Mouse (Mus musculus): ENCODE results near the gene Rpl6. TPM values are rescaled to one million over a fixed set of nuclear protein-coding genes. Genes with fewer than 3 reads are reported as not detected.
"Not testable (repeated sequence)": the region's sequence is repeated elsewhere in the genome, so short reads cannot be mapped to it uniquely, and the experiment has no call there.

The Rpl6 gene
- polyA plus RNA-seq, 1 experiment from 2014 or later: 377 TPM

DNA sequence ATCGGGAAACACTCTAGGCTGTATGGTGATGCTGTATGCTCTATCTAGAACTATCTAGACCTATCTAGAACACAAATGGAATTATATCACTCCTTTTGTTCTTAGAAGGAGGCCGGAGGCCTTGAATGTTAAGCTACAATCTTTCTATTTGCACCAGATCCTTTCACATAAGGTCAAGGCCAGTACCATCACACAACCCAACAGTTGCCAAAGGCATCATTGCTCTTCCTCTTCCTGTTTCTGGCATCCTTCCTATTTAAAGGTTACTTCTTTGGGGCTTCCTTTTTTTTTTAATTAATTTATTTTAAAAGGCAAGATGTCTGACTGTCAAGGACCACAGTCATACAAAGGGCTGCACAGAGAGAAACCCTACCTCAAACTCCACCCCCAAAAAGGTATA, 6.9 kb upstream of the Rpl6 start:
- H3K27me3 ChIP-seq (replicated peaks): peaks cover 4% of the 10 kb centered on the region; the same call in 1 of the 2 replicates
- H3K9ac ChIP-seq: no peak overlapping the region
- no peaks in the 10 kb centered on the region for H3K36me3 ChIP-seq
- no peak overlapping the region for H3K4me3 ChIP-seq
- H3K9me3 ChIP-seq (replicated peaks): no peaks in the 10 kb centered on the region
- no peak for ATAC-seq (ENCODE audit: insufficient number of reproducible peaks, low FRiP score)
- no peak overlapping the region for H3K4me2 ChIP-seq
- 66% methylated on average over 2 of the region's 2 CpGs for WGBS
- no peak overlapping the region for H3K27ac ChIP-seq (ENCODE audit: poor library complexity, severe bottlenecking)
- peaks cover 5% of the 10 kb centered on the region; the same call in 1 of the 2 replicates for H3K4me1 ChIP-seq (replicated peaks)

GRCm38 (mm10) chr5:121198376-121198775, 5.9 kb upstream of the Rpl6 start:
- Histone ChIP-seq H3K9me3 (replicated peaks) (no peaks in the 10 kb centered on the region), H3K4me1 (replicated peaks) (peaks cover 5% of the 10 kb centered on the region; the same call in 1 of the 2 replicates), H3K4me2 (no peak overlapping the region), H3K9ac (no peak overlapping the region), H3K27me3 (replicated peaks) (peaks cover 4% of the 10 kb centered on the region; the same call in 1 of the 2 replicates), H3K4me3 (no peak overlapping the region), H3K27ac (ENCODE audit: poor library complexity, severe bottlenecking) (no peak overlapping the region), H3K36me3 (no peaks in the 10 kb centered on the region)
- WGBS: 72% methylated on average over 5 of the region's 5 CpGs
- ATAC-seq (ENCODE audit: insufficient number of reproducible peaks, low FRiP score): no peak

- H3K4me2 ChIP-seq: no peak overlapping the region
- 48% methylated on average over 3 of the region's 3 CpGs for WGBS
- no peak for ATAC-seq (ENCODE audit: insufficient number of reproducible peaks, low FRiP score)
- peaks cover 17% of the 10 kb centered on the region for H3K4me1 ChIP-seq (replicated peaks)
- no peak overlapping the region for H3K27ac ChIP-seq (ENCODE audit: poor library complexity, severe bottlenecking)
- no peaks in the 10 kb centered on the region for H3K9me3 ChIP-seq (replicated peaks)
- peaks cover 14% of the 10 kb centered on the region for H3K36me3 ChIP-seq
- no peak overlapping the region for H3K9ac ChIP-seq
- no peak overlapping the region for H3K4me3 ChIP-seq
- H3K27me3 ChIP-seq (replicated peaks): no peaks in the 10 kb centered on the region
Measured at GRCm38 (mm10) chr5:121201739-121202138, 2.5 kb upstream of the Rpl6 start.

DNA sequence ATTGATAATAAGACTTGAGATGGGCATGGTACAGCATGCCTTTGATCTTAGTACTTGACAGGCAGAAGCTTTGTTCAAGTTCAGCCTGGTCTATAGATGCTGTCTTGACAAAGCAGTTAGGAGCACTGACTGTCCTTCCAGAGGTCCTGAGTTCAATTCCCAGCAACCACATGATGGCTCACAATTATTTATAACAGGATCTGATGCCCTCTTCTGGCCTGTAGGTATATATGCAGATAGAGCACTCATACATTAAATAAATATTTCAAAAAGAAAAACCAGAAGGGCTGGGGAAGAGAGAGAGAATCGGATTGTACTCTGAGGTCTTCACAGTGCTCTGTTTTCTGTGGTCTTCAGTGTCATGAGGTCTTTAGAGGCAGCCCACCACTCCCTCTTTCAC, 1.8 kb upstream of the Rpl6 start:
- no peak for ATAC-seq (ENCODE audit: insufficient number of reproducible peaks, low FRiP score)
- Histone ChIP-seq H3K27me3 (replicated peaks) (no peaks in the 10 kb centered on the region), H3K9me3 (replicated peaks) (no peaks in the 10 kb centered on the region), H3K9ac (no peak overlapping the region), H3K36me3 (peaks cover 21% of the 10 kb centered on the region), H3K4me1 (replicated peaks) (peaks cover 16% of the 10 kb centered on the region), H3K4me2 (no peak overlapping the region), H3K27ac (ENCODE audit: poor library complexity, severe bottlenecking) (no peak overlapping the region), H3K4me3 (no peak overlapping the region)
- WGBS: 85% methylated on average over 1 of the region's 1 CpGs

GRCm38 (mm10) chr5:121205537-121206130, 1.4 kb downstream of the Rpl6 start:
- H3K9me3 ChIP-seq (replicated peaks); H3K27me3 ChIP-seq (replicated peaks); H3K27ac ChIP-seq (ENCODE audit: poor library complexity, severe bottlenecking); ATAC-seq (ENCODE audit: insufficient number of reproducible peaks, low FRiP score): not testable (repeated sequence)
- Histone ChIP-seq H3K36me3 (peaks cover 52% of the 10 kb centered on the region), H3K4me3 (peak overlapping the region; percentile 74), H3K4me1 (replicated peaks) (peaks cover 16% of the 10 kb centered on the region), H3K9ac (peak overlapping the region; percentile 96), H3K4me2 (peak overlapping the region; percentile 88)
- WGBS: 67% methylated on average over 9 of the region's 10 CpGs

- peak overlapping the region; percentile 74; the same call in 1 of the 2 replicates for H3K4me3 ChIP-seq
- peak overlapping the region; percentile 88 for H3K4me2 ChIP-seq
Measured at GRCm38 (mm10) chr5:121206540-121206939, 2.3 kb downstream of the Rpl6 start.

DNA sequence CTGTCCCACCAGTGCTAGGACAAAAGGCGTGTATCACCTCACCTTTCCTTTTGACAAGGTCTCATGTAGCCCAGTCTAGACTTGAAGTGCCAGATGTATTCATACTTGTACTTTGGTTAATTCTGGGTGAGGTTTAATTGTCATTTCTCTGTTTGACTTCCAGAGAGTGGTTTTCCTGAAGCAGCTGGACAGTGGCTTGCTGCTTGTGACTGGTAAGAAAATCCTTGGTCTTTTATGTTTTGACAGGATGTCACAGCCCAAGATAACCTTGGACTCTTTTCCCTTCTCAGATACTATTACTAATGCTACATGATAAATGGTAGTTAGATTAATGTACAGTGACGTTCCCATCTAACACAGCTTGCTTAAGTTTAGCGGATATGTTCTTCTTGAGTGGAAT, 2.7 kb downstream of the Rpl6 start:
- Histone ChIP-seq H3K27me3 (replicated peaks) (no peaks in the 10 kb centered on the region), H3K4me1 (replicated peaks) (peaks cover 16% of the 10 kb centered on the region), H3K4me2 (peak overlapping the region; percentile 88; the same call in 1 of the 2 replicates), H3K4me3 (no peak overlapping the region), H3K9ac (no peak overlapping the region), H3K27ac (ENCODE audit: poor library complexity, severe bottlenecking) (no peak overlapping the region), H3K36me3 (peaks cover 66% of the 10 kb centered on the region), H3K9me3 (replicated peaks) (no peaks in the 10 kb centered on the region)
- ATAC-seq (ENCODE audit: insufficient number of reproducible peaks, low FRiP score): no peak
- WGBS: 77% methylated on average over 3 of the region's 3 CpGs

More at GRCm38 (mm10) chr5:121206540-121206939, 2.3 kb downstream of the Rpl6 start:
- Histone ChIP-seq H3K9me3 (replicated peaks) (no peaks in the 10 kb centered on the region), H3K4me1 (replicated peaks) (peaks cover 16% of the 10 kb centered on the region), H3K9ac (peak overlapping the region; percentile 96; the same call in 1 of the 2 replicates), H3K27me3 (replicated peaks) (no peaks in the 10 kb centered on the region), H3K36me3 (peaks cover 62% of the 10 kb centered on the region), H3K27ac (ENCODE audit: poor library complexity, severe bottlenecking) (no peak overlapping the region)
- no peak for ATAC-seq (ENCODE audit: insufficient number of reproducible peaks, low FRiP score)
- 81% methylated on average over 9 of the region's 9 CpGs for WGBS

- Histone ChIP-seq H3K27ac (ENCODE audit: poor library complexity, severe bottlenecking) (no peak overlapping the region), H3K27me3 (replicated peaks) (no peaks in the 10 kb centered on the region), H3K4me3 (no peak overlapping the region), H3K9ac (no peak overlapping the region), H3K4me1 (replicated peaks) (peaks cover 16% of the 10 kb centered on the region), H3K36me3 (peaks cover 76% of the 10 kb centered on the region), H3K9me3 (replicated peaks) (no peaks in the 10 kb centered on the region), H3K4me2 (no peak overlapping the region)
- WGBS: 90% methylated on average over 9 of the region's 9 CpGs
- ATAC-seq (ENCODE audit: insufficient number of reproducible peaks, low FRiP score): no peak
Measured at GRCm38 (mm10) chr5:121209755-121210600, 5.7 kb downstream of the Rpl6 start.

DNA sequence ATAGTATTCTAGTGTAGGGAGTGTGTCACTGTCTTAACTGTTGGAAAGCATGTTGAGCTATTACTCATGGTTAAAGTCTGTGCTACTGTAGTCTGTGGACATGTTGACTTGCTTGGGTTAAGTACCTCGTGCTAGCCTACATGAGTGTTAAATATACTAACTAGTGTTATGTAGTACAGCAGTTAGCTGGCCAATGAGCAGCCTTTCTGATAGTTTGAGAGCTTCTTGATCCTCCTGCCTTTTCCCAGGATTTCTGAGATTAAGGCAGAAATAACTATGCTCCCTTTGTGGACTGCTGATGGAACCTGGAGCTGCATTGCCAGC, 6.3 kb downstream of the Rpl6 start:
- H3K9me3 ChIP-seq (replicated peaks): no peaks in the 10 kb centered on the region
- H3K4me1 ChIP-seq (replicated peaks): peaks cover 14% of the 10 kb centered on the region
- no peak for ATAC-seq (ENCODE audit: insufficient number of reproducible peaks, low FRiP score)
- H3K36me3 ChIP-seq: peaks cover 74% of the 10 kb centered on the region
- H3K27ac ChIP-seq (ENCODE audit: poor library complexity, severe bottlenecking): no peak overlapping the region
- no peak overlapping the region for H3K4me3 ChIP-seq
- WGBS: 78% methylated on average over 1 of the region's 1 CpGs
- H3K9ac ChIP-seq: no peak overlapping the region
- H3K4me2 ChIP-seq: no peak overlapping the region
- no peaks in the 10 kb centered on the region for H3K27me3 ChIP-seq (replicated peaks)

DNA sequence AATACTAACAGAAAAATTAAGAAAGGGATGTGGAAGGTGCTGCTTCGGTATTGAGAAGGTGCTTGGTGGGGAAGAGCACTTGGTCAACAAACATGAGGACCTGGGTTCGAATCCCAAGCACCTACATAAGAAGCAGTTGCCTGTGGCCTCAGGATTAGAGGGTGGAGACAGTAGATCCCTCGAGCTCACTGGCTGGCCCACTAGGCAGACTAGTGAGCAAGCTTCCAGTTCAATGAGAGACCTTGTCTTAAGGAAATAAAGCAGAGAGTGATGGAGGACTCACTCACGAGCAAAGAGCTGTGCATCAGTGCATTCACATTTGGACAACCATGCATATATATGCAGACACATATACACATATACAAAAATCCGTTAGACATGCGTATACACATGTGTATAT, 7.8 kb downstream of the Rpl6 start:
- Histone ChIP-seq H3K9ac (no peak overlapping the region), H3K4me2 (no peak overlapping the region), H3K27me3 (replicated peaks) (no peaks in the 10 kb centered on the region), H3K4me3 (no peak overlapping the region), H3K9me3 (replicated peaks) (no peaks in the 10 kb centered on the region), H3K27ac (ENCODE audit: poor library complexity, severe bottlenecking) (no peak overlapping the region), H3K36me3 (peaks cover 59% of the 10 kb centered on the region), H3K4me1 (replicated peaks) (no peaks in the 10 kb centered on the region; the same call in 1 of the 2 replicates)
- ATAC-seq (ENCODE audit: insufficient number of reproducible peaks, low FRiP score): no peak
- 90% methylated on average over 6 of the region's 6 CpGs for WGBS

DNA sequence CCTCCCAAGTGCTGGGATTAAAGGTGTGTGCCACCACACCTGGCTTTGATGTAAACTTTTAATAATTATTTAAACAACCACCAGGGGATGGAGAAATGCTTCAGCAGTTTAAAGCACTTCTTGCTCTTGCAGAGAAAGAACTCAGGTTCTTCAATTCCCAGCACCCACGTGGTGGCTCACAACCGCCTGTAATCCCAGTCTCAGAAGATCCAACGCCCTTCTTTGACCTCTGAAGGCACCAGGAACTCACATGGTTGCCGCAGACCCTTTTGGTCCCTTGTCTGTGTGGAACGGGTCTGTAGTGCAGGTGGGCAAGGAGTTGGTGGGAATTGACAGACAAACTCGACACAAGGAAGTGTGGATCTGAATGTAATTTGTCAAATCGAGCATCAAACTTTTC, 10.4 kb downstream of the Rpl6 start:
- no peaks in the 10 kb centered on the region; the same call in 1 of the 2 replicates for H3K4me1 ChIP-seq (replicated peaks)
- no peak overlapping the region for H3K4me3 ChIP-seq
- no peak for ATAC-seq (ENCODE audit: insufficient number of reproducible peaks, low FRiP score)
- no peak overlapping the region for H3K4me2 ChIP-seq
- no peaks in the 10 kb centered on the region for H3K9me3 ChIP-seq (replicated peaks)
- peaks cover 33% of the 10 kb centered on the region for H3K36me3 ChIP-seq
- H3K9ac ChIP-seq: 0 out of 2 replicates have a peak overlapping the region, but pooled peaks have one; percentile 18
- no peaks in the 10 kb centered on the region for H3K27me3 ChIP-seq (replicated peaks)
- 55% methylated on average over 7 of the region's 7 CpGs for WGBS
- H3K27ac ChIP-seq (ENCODE audit: poor library complexity, severe bottlenecking): no peak overlapping the region

Data from heart, embryonic 12.5 days (tissue).